In the genomic region with DNA sequence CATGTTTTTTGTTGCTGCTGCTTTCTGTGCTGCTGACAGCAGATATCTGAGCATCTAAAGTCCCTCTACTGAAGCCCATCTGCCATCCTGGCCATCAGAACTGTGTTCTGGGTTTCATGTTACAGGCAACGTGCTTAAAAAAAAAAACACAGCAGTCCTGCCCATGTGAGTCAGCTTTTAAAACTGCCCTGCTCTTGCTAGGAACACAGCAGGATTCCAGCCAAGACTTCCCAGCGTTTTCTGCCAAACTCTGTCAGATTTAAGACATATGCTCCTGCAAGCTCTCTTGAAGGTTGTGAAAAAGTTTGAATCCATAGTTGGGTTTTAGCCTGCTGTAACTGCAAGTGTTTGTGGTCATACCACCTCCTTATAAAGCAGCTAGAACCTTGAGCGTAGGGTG, we compare ENCODE assay signal across 8 mouse cellular contexts. TPM values are rescaled to one million over a fixed set of nuclear protein-coding genes. Genes with fewer than 3 reads are reported as not detected.
DNase-seq lines count a peak whose midpoint lies in the region; ATAC-seq and TF ChIP-seq lines count a peak whose summit lies in the region.

A gene (plus strand): TSS at position 298 of the 400 bp plus-strand sequence.

- no peaks in the 10 kb centered on the region for H3K36me3 ChIP-seq in hindbrain, postnatal 0 days (ENCODE audit: insufficient read depth, low read length)
- no peaks in the 10 kb centered on the region for H3K36me3 ChIP-seq in hindbrain, embryonic 14.5 days (replicated peaks; ENCODE audit: control insufficient read depth, insufficient read depth)
- H3K36me3 ChIP-seq in forebrain, embryonic 16.5 days (ENCODE audit: control insufficient read depth, insufficient read depth): no peaks in the 10 kb centered on the region
- no peaks in the 10 kb centered on the region for H3K36me3 ChIP-seq in limb, embryonic 12.5 days
- H3K36me3 ChIP-seq in stomach, embryonic 15.5 days: no peaks in the 10 kb centered on the region
- H3K36me3 ChIP-seq in midbrain, embryonic 16.5 days (ENCODE audit: control insufficient read depth, insufficient read depth, low read length): no peaks in the 10 kb centered on the region

- DNase-seq in hindbrain, postnatal 0 days (ENCODE audit: low spot score): peak; percentile 1
- no peak for DNase-seq in hindbrain, embryonic 14.5 days (ENCODE audit: low spot score)
- DNase-seq in kidney, adult 18-20 months: peak; percentile 31
- DNase-seq in T-cell, adult 2 months (ENCODE audit: low spot score): no peak

- TF ChIP-seq CTCF in hindbrain, postnatal 0 days (IDR thresholded peaks at IDR 0.05; ENCODE audit: low read depth): no peak

- no peak within 1 kb of the TSS for H3K27ac ChIP-seq in hindbrain, postnatal 0 days
- no peak within 1 kb of the TSS for H3K27ac ChIP-seq in hindbrain, embryonic 14.5 days
- no peak within 1 kb of the TSS for H3K27ac ChIP-seq in forebrain, embryonic 16.5 days (ENCODE audit: low read length)
- peak within 1 kb of the TSS; percentile 41; the same call in 1 of the 2 replicates for H3K27ac ChIP-seq in limb, embryonic 12.5 days
- peak within 1 kb of the TSS; percentile 21; the same call in 1 of the 2 replicates for H3K27ac ChIP-seq in stomach, embryonic 15.5 days
- no peak within 1 kb of the TSS for H3K27ac ChIP-seq in midbrain, embryonic 16.5 days (ENCODE audit: low read length)

- no peaks in the 10 kb centered on the region for H3K9me3 ChIP-seq in hindbrain, postnatal 0 days (ENCODE audit: low read length)
- H3K9me3 ChIP-seq in hindbrain, embryonic 14.5 days (ENCODE audit: control insufficient read depth, low read length): no peaks in the 10 kb centered on the region
- no peaks in the 10 kb centered on the region for H3K9me3 ChIP-seq in forebrain, embryonic 16.5 days (ENCODE audit: control insufficient read depth, low read length)
- H3K9me3 ChIP-seq in limb, embryonic 12.5 days: no peaks in the 10 kb centered on the region
- no peaks in the 10 kb centered on the region for H3K9me3 ChIP-seq in stomach, embryonic 15.5 days
- no peaks in the 10 kb centered on the region for H3K9me3 ChIP-seq in midbrain, embryonic 16.5 days (replicated peaks; ENCODE audit: control insufficient read depth, low read length, poor library complexity, severe bottlenecking)

- H3K4me3 ChIP-seq in hindbrain, postnatal 0 days (ENCODE audit: low read length): no peak within 1 kb of the TSS
- H3K4me3 ChIP-seq in hindbrain, embryonic 14.5 days (replicated peaks; ENCODE audit: low read length): no peak within 1 kb of the TSS
- no peak within 1 kb of the TSS for H3K4me3 ChIP-seq in forebrain, embryonic 16.5 days (replicated peaks; ENCODE audit: low read length)
- no peak within 1 kb of the TSS for H3K4me3 ChIP-seq in limb, embryonic 12.5 days (replicated peaks)
- no peak within 1 kb of the TSS for H3K4me3 ChIP-seq in stomach, embryonic 15.5 days (replicated peaks)
- H3K4me3 ChIP-seq in midbrain, embryonic 16.5 days (ENCODE audit: low read depth, low read length): no peak within 1 kb of the TSS

- no peaks in the 10 kb centered on the region for H3K4me1 ChIP-seq in hindbrain, postnatal 0 days (ENCODE audit: insufficient read depth, low read length)
- H3K4me1 ChIP-seq in hindbrain, embryonic 14.5 days (replicated peaks; ENCODE audit: control insufficient read depth, insufficient read depth, low read length): no peaks in the 10 kb centered on the region
- H3K4me1 ChIP-seq in forebrain, embryonic 16.5 days (replicated peaks; ENCODE audit: control insufficient read depth, insufficient read depth, low read length): no peaks in the 10 kb centered on the region
- no peaks in the 10 kb centered on the region; the same call in 1 of the 2 replicates for H3K4me1 ChIP-seq in limb, embryonic 12.5 days (replicated peaks)
- no peaks in the 10 kb centered on the region for H3K4me1 ChIP-seq in stomach, embryonic 15.5 days
- H3K4me1 ChIP-seq in midbrain, embryonic 16.5 days (ENCODE audit: control insufficient read depth, insufficient read depth, low read length): no peaks in the 10 kb centered on the region

- no peak within 1 kb of the TSS for H3K4me2 ChIP-seq in hindbrain, postnatal 0 days (ENCODE audit: low read depth, low read length)
- no peak within 1 kb of the TSS for H3K4me2 ChIP-seq in hindbrain, embryonic 14.5 days (replicated peaks)
- no peak within 1 kb of the TSS for H3K4me2 ChIP-seq in forebrain, embryonic 16.5 days (ENCODE audit: low read length)
- no peak within 1 kb of the TSS for H3K4me2 ChIP-seq in limb, embryonic 12.5 days
- H3K4me2 ChIP-seq in stomach, embryonic 15.5 days: no peak within 1 kb of the TSS
- no peak within 1 kb of the TSS for H3K4me2 ChIP-seq in midbrain, embryonic 16.5 days (ENCODE audit: low read length)

- H3K9ac ChIP-seq in hindbrain, postnatal 0 days (replicated peaks; ENCODE audit: low read length): no peak within 1 kb of the TSS
- H3K9ac ChIP-seq in hindbrain, embryonic 14.5 days: no peak within 1 kb of the TSS
- H3K9ac ChIP-seq in forebrain, embryonic 16.5 days (replicated peaks; ENCODE audit: low read depth, low read length): no peak within 1 kb of the TSS
- 0 out of 2 replicates have a peak within 1 kb of the TSS, but pooled peaks have one; percentile 12 for H3K9ac ChIP-seq in limb, embryonic 12.5 days (replicated peaks)
- H3K9ac ChIP-seq in stomach, embryonic 15.5 days: no peak within 1 kb of the TSS
- H3K9ac ChIP-seq in midbrain, embryonic 16.5 days (ENCODE audit: low read depth, low read length): no peak within 1 kb of the TSS

- WGBS in hindbrain, postnatal 0 days: 43% methylated on average over 3 of the region's 3 CpGs
- WGBS in hindbrain, embryonic 14.5 days: 41% methylated on average over 3 of the region's 3 CpGs
- 41% methylated on average over 3 of the region's 3 CpGs for WGBS in forebrain, embryonic 16.5 days
- 26% methylated on average over 3 of the region's 3 CpGs for WGBS in limb, embryonic 12.5 days
- 17% methylated on average over 3 of the region's 3 CpGs for WGBS in stomach, embryonic 15.5 days
- 34% methylated on average over 3 of the region's 3 CpGs for WGBS in midbrain, embryonic 16.5 days

- H3K27me3 ChIP-seq in hindbrain, postnatal 0 days (ENCODE audit: insufficient read depth, low read length): no peaks in the 10 kb centered on the region
- H3K27me3 ChIP-seq in hindbrain, embryonic 14.5 days (ENCODE audit: control insufficient read depth, insufficient read depth, low read length): no peaks in the 10 kb centered on the region
- H3K27me3 ChIP-seq in forebrain, embryonic 16.5 days (replicated peaks; ENCODE audit: control insufficient read depth, insufficient read depth, low read length): no peaks in the 10 kb centered on the region
- peaks cover 5% of the 10 kb centered on the region; the same call in 1 of the 2 replicates for H3K27me3 ChIP-seq in limb, embryonic 12.5 days
- no peaks in the 10 kb centered on the region for H3K27me3 ChIP-seq in stomach, embryonic 15.5 days (replicated peaks)
- H3K27me3 ChIP-seq in midbrain, embryonic 16.5 days (ENCODE audit: control insufficient read depth, insufficient read depth, low read depth, low read length): no peaks in the 10 kb centered on the region

- ATAC-seq in hindbrain, postnatal 0 days: no peak
- ATAC-seq in hindbrain, embryonic 14.5 days (ENCODE audit: low FRiP score): no peak
- peak; percentile 72 for ATAC-seq in forebrain, embryonic 16.5 days
- ATAC-seq in limb, embryonic 12.5 days (ENCODE audit: insufficient number of reproducible peaks, insufficient read depth, low FRiP score, low TSS enrichment, low read depth): no peak
- no peak for ATAC-seq in stomach, embryonic 15.5 days (ENCODE audit: insufficient read depth, low FRiP score, low read depth)
- ATAC-seq in midbrain, embryonic 16.5 days: no peak

RNA-seq across cellular contexts. Expression of the gene that starts here (rescaled TPM):
- not detected in 2 replicates for total RNA-seq in hindbrain, postnatal 0 days (2014; rRNA removed)
- polyA plus RNA-seq in hindbrain, postnatal 0 days (2015; fragmentation: Nextera tagmentation; extraction: Ambion mirVana): 0.29 and 0.33 TPM in 2 replicates
- 0.29 and 0.56 TPM in 2 replicates for polyA plus RNA-seq in hindbrain, embryonic 14.5 days (2014; fragmentation: Nextera tagmentation; extraction: Ambion mirVana)
- 0.60 and 1.2 TPM in 2 replicates for polyA plus RNA-seq in forebrain, embryonic 16.5 days (2015; fragmentation: Nextera tagmentation; extraction: Ambion mirVana)
- 4.0 and 4.5 TPM in 2 replicates for polyA plus RNA-seq in limb, embryonic 12.5 days (2016; fragmentation: Nextera tagmentation; extraction: Ambion mirVana)
- 5.5 and 6.3 TPM in 2 replicates for polyA plus RNA-seq in stomach, embryonic 15.5 days (2015; fragmentation: Nextera tagmentation; extraction: Ambion mirVana)
- 0.25 and 0.30 TPM in 2 replicates for polyA plus RNA-seq in midbrain, embryonic 16.5 days (2015; fragmentation: Nextera tagmentation; extraction: Ambion mirVana)

Comparison
In these comparisons a context has a peak if more than half of its experiments do, and no peak if none do; other contexts are left out.
1. Peak in DNase-seq in hindbrain, postnatal 0 days; RNA of the gene not detected or under 1 TPM.
2. H3K27ac ChIP-seq: peak in limb, embryonic 12.5 days (single experiment) and stomach, embryonic 15.5 days (single experiment); none in hindbrain, postnatal 0 days (single experiment), hindbrain, embryonic 14.5 days (single experiment), forebrain, embryonic 16.5 days (single experiment) and midbrain, embryonic 16.5 days (single experiment).